Mouse (Mus musculus) ES-Bruce4 (cell line): ENCODE data around the gene Fthl17d.

Experiments
- CTCF ChIP-seq: IDR thresholded peaks from one replicate; pipeline ENCODE4 v1.8.1; 2011; ENCODE audit warnings: low read depth, low read length
- EP300 ChIP-seq: IDR thresholded peaks from 2 replicates; pipeline ENCODE4 v1.6.1; 2011; ENCODE audit warnings: low read depth, low read length; ENCODE audit not compliant: insufficient read depth
- POLR2A ChIP-seq: IDR thresholded peaks from one replicate; pipeline ENCODE4 v1.8.1; 2011; ENCODE audit warnings: low read length; ENCODE audit not compliant: insufficient read depth

DNA sequence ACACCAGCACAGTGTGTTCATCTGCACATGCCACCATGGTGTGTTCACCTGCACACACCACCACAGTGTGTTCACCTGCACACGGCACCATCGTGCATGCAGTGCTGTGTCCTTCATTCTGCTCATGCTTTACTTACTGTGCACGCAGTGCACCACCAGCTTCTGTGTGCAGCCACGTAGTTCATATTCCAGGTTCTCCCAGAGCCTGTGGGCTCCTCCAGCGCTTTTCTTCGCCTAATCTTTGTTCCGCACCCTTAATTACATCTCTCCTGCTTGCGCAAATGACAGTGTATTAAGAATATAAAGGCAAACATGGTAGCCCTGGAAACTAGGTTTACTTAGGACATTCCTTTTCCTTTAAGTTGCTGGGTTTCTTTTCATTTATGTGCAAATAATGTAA lies 42.5 kb downstream of the Fthl17d start:
- TF ChIP-seq EP300 (no peak), CTCF (no peak), POLR2A (no peak)
